Mouse (Mus musculus): ENCODE results near the gene Slc13a4.

DNA sequence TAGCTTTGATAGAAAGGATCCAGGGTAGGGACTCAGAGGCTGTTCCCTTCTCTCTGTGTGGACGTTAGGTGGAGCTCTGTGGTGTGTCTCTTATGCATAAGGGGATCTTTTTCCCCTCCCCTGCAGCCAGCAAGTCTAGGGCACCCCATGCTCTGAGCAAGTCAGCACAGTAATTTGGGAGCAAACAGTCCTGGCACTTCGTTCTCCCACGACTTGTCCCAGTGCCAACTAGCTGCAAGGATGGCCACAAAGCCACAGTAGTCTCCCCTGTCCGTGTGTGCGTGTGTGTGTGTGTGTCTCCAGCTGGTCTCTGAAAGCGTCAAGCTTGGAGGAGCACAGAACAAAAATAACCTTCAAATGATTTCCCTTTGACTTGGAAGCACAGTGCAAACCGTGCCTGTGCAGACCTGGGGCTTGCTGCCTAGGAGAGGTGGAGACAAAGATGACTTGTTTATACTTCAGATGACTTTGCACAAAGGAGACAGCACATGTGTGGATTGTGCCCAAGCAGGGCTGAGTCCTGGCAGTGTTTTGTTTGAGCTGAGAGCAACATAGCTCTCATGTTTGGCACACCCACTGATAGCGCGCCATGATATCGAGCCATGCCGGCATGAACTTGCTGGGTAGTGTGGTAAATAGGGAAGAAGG is 19.7 kb downstream of the Slc13a4 start:
- TF ChIP-seq EP300 (IDR thresholded peaks at IDR 0.05; ENCODE audit: insufficient read depth, low read depth, low read length) (no peak), CTCF (IDR thresholded peaks at IDR 0.05; ENCODE audit: low read depth, low read length) (no peak), POLR2A (IDR thresholded peaks at IDR 0.05; ENCODE audit: insufficient read depth, low read length) (no peak)

All from ES-Bruce4 (cell line).